Mouse (Mus musculus): Measurements from ENCODE around the gene Ostc. TPM values are rescaled to one million over a fixed set of nuclear protein-coding genes. Genes with fewer than 3 reads are reported as not detected.

Ostc gene
- polyA plus RNA-seq, 1 experiment from 2014 or later, result 200 TPM

DNA sequence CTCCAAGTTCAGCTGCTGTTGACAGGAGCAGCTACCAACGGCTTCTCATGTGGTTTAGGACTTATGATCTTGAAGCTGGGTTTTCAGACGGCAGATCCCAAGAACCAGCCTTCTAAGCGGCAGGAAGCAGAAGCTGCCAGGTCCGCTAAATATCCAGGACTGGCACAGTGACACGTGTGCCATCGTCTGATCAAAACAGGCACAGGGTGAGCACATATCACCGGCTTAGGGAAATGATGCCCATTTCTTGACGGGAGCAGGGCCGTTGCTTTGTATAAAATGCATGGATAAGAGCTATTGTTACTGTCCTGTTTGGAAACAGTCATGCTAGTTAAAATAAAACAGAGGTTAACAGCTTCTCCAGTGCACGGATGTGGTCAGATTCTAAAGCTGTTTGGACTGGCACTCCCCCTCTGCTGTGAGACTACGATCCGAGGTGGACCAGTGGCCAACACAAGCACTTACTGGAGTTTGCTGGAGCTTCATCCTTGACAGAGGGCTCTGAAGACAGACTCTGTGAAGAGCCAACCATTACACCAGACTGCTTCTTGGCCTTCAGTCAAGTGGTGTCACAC lies 17.6 kb downstream of the Ostc start:
- no peak for ATAC-seq
- peak overlapping the region; percentile 28 for H3K4me3 ChIP-seq (ENCODE audit: low read depth, low read length)
- no peaks in the 10 kb centered on the region for H3K9me3 ChIP-seq (replicated peaks; ENCODE audit: control insufficient read depth, low read length, poor library complexity, severe bottlenecking)
- H3K27me3 ChIP-seq (ENCODE audit: control insufficient read depth, insufficient read depth, low read depth, low read length), result no peaks in the 10 kb centered on the region
- H3K4me2 ChIP-seq (ENCODE audit: low read length), result peak overlapping the region; percentile 55
- H3K36me3 ChIP-seq (ENCODE audit: control insufficient read depth, insufficient read depth, low read length), result peaks cover 4% of the 10 kb centered on the region; the same call in 1 of the 2 replicates
- H3K27ac ChIP-seq (ENCODE audit: low read length), result no peak overlapping the region
- WGBS, result 39% methylated on average over 12 of the region's 12 CpGs
- no peak overlapping the region for H3K9ac ChIP-seq (ENCODE audit: low read depth, low read length)
- 0 out of 2 replicates have a peak, but pooled peaks cover 4% of the 10 kb centered on the region for H3K4me1 ChIP-seq (ENCODE audit: control insufficient read depth, insufficient read depth, low read length)

DNA sequence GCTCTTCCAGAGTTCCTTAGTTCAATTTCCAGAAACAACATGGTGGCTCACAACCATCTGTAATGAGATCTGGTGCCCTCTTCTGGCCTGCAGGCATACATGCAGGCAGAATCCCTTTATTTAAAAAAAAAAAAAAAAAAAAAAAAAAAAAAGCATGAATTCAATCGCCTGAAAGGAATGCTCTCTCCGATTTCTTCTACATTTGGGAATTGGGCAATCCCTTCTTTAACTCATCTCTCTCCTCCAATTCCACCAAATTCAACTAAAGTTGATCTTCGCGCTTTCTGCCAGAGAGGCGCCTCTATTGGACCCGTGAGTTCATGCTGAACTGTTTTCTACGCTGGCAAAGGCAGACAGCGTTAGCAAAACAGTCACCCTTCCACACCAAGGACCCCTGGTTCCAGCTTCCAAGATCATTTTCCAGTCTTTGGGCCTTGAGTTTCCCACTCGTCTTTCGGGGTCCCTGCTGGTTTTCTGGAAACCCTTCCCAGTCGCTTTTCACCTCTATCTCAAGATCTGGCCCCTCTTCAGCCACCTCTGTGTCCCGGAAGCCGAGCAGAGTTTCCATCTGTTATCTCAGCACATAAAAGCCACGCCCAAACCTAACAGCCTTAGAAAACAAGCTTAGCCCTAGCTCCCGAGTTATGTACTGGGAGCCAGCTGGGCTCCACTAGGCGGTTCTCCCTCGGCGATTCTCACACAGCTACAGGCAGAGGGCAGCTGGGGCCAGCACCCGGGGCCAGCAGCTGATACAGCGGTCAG lies 18.2 kb downstream of the Ostc start:
- Histone ChIP-seq H3K9me3 (replicated peaks; ENCODE audit: control insufficient read depth, low read length, poor library complexity, severe bottlenecking) (no peaks in the 10 kb centered on the region), H3K27ac (ENCODE audit: low read length) (no peak overlapping the region), H3K27me3 (ENCODE audit: control insufficient read depth, insufficient read depth, low read depth, low read length) (no peaks in the 10 kb centered on the region), H3K4me3 (ENCODE audit: low read depth, low read length) (peak overlapping the region; percentile 28), H3K9ac (ENCODE audit: low read depth, low read length) (peak overlapping the region; percentile 42), H3K4me2 (ENCODE audit: low read length) (peak overlapping the region; percentile 55), H3K4me1 (ENCODE audit: control insufficient read depth, insufficient read depth, low read length) (0 out of 2 replicates have a peak, but pooled peaks cover 4% of the 10 kb centered on the region), H3K36me3 (ENCODE audit: control insufficient read depth, insufficient read depth, low read length) (peaks cover 4% of the 10 kb centered on the region; the same call in 1 of the 2 replicates)
- 15% methylated on average over 20 of the region's 20 CpGs for WGBS
- ATAC-seq, result no peak; the same call in 1 of the 2 replicates

DNA sequence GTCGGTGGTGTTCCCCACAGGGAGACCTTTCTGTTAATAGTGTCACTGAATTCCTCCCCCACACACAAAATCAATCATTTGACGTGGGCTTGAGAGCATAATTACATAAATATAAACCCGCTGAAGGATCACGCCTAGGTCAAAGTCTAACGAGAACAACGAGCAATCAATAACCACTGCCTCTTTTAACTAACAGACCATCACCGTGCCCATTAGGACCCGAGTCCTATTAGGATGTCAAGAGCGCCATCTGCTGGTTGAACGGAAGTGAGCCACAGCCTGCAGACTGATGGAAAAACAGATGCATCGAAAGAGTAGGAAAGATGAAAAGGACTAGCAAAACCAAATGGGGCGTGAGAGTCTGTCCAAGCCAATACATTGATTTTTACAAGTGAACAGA lies 19.6 kb downstream of the Ostc start:
- ATAC-seq, result peak; percentile 75
- Histone ChIP-seq H3K4me3 (ENCODE audit: low read depth, low read length) (no peak overlapping the region), H3K27me3 (ENCODE audit: control insufficient read depth, insufficient read depth, low read depth, low read length) (no peaks in the 10 kb centered on the region), H3K9ac (ENCODE audit: low read depth, low read length) (no peak overlapping the region), H3K36me3 (ENCODE audit: control insufficient read depth, insufficient read depth, low read length) (no peaks in the 10 kb centered on the region), H3K4me1 (ENCODE audit: control insufficient read depth, insufficient read depth, low read length) (0 out of 2 replicates have a peak, but pooled peaks cover 4% of the 10 kb centered on the region), H3K27ac (ENCODE audit: low read length) (no peak overlapping the region), H3K9me3 (replicated peaks; ENCODE audit: control insufficient read depth, low read length, poor library complexity, severe bottlenecking) (no peaks in the 10 kb centered on the region), H3K4me2 (ENCODE audit: low read length) (peak overlapping the region; percentile 33; the same call in 1 of the 2 replicates)
- WGBS, result 19% methylated on average over 12 of the region's 12 CpGs

DNA sequence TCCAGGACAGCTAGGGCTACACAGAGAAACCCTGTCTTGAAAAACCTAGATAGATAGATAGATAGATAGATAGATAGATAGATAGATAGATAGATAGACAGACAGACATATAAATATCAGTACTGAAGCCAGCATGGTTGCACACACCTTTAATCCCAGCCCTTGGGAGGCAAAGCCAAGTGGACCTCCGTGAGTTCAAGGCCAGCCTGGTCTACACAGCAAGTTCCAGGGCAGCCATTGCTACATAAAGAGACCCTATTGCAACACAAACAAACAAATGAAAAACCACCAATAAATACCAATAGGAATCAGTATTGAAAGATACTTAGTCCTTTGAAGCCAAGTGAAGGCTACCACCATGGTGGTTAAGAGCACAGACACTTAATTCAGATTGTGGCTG lies 22.2 kb downstream of the Ostc start:
- WGBS, result 93% methylated on average over 1 of the region's 1 CpGs
- H3K9ac ChIP-seq (ENCODE audit: low read depth, low read length), result no peak overlapping the region

DNA sequence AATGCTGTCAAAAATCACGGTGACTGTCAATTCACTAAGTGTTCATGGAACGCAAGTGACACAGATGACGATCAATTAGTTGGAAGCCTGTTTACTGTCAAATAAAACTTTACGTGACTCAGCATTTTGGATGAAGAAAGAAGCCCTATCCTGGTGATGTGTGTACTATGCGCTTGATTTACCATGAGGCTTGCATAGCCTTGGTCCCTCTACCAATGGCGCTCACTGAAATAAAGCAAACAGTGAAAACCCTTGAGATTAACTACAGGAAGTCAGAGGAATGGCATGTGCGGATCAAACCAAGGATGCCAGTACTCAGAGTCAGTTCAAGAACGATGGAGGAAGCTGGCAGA lies 24.3 kb downstream of the Ostc start:
- Histone ChIP-seq H3K27ac (ENCODE audit: low read length) (no peak overlapping the region), H3K27me3 (ENCODE audit: control insufficient read depth, insufficient read depth, low read depth, low read length) (no peaks in the 10 kb centered on the region), H3K9ac (ENCODE audit: low read depth, low read length) (no peak overlapping the region), H3K36me3 (ENCODE audit: control insufficient read depth, insufficient read depth, low read length) (no peaks in the 10 kb centered on the region), H3K4me1 (ENCODE audit: control insufficient read depth, insufficient read depth, low read length) (no peaks in the 10 kb centered on the region), H3K9me3 (replicated peaks; ENCODE audit: control insufficient read depth, low read length, poor library complexity, severe bottlenecking) (no peaks in the 10 kb centered on the region), H3K4me2 (ENCODE audit: low read length) (no peak overlapping the region), H3K4me3 (ENCODE audit: low read depth, low read length) (no peak overlapping the region)
- ATAC-seq, result no peak
- WGBS, result 91% methylated on average over 8 of the region's 8 CpGs

More for the DNA sequence above, 22.2 kb downstream of the Ostc start:
- H3K4me3 ChIP-seq (ENCODE audit: low read depth, low read length), result no peak overlapping the region
- H3K27ac ChIP-seq (ENCODE audit: low read length), result no peak overlapping the region
- no peaks in the 10 kb centered on the region for H3K9me3 ChIP-seq (replicated peaks; ENCODE audit: control insufficient read depth, low read length, poor library complexity, severe bottlenecking)
- no peaks in the 10 kb centered on the region for H3K27me3 ChIP-seq (ENCODE audit: control insufficient read depth, insufficient read depth, low read depth, low read length)
- no peak overlapping the region for H3K4me2 ChIP-seq (ENCODE audit: low read length)
- H3K4me1 ChIP-seq (ENCODE audit: control insufficient read depth, insufficient read depth, low read length), result 0 out of 2 replicates have a peak, but pooled peaks cover 4% of the 10 kb centered on the region
- ATAC-seq, result no peak
- H3K36me3 ChIP-seq (ENCODE audit: control insufficient read depth, insufficient read depth, low read length), result no peaks in the 10 kb centered on the region

DNA sequence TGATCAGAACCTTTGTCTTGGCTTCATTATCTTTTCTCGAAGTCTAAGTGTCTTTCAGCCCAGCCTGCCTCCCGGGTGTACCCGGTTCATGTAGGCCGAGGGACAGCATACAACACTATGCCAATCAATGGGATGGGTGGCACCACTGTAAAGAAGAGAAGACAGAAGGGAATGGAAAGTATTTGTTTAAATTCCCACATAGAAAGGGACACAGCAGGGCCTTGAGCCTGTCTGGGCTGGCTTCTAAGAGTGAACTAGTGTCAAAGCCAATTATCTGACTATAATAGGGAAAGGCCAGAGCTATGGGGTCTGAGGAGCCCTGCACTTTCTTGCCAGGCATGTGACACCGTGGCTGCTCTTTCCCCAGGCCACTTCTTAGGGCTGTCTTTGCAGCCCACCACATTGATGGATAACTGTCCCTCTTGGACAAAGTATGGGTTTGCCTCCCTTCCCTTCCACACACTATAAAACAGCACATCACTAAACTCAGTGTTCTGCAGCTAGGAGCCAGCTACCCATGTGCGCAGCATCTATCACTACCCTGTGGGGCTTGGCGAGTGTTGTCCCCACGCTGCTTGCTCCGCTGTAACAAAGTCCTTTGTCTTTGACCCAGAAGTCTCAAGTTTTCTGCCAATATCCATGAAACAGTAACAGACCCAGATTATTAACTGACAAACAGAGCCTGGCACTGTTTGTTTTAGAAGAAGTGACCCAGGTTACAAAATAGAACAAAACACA lies 24.8 kb downstream of the Ostc start:
- no peak overlapping the region for H3K9ac ChIP-seq (ENCODE audit: low read depth, low read length)
- no peaks in the 10 kb centered on the region for H3K27me3 ChIP-seq (ENCODE audit: control insufficient read depth, insufficient read depth, low read depth, low read length)
- H3K4me2 ChIP-seq (ENCODE audit: low read length), result no peak overlapping the region
- no peaks in the 10 kb centered on the region for H3K4me1 ChIP-seq (ENCODE audit: control insufficient read depth, insufficient read depth, low read length)
- H3K4me3 ChIP-seq (ENCODE audit: low read depth, low read length), result no peak overlapping the region
- ATAC-seq, result no peak
- no peak overlapping the region for H3K27ac ChIP-seq (ENCODE audit: low read length)
- no peaks in the 10 kb centered on the region for H3K9me3 ChIP-seq (replicated peaks; ENCODE audit: control insufficient read depth, low read length, poor library complexity, severe bottlenecking)
- H3K36me3 ChIP-seq (ENCODE audit: control insufficient read depth, insufficient read depth, low read length), result no peaks in the 10 kb centered on the region
- 73% methylated on average over 9 of the region's 9 CpGs for WGBS

DNA sequence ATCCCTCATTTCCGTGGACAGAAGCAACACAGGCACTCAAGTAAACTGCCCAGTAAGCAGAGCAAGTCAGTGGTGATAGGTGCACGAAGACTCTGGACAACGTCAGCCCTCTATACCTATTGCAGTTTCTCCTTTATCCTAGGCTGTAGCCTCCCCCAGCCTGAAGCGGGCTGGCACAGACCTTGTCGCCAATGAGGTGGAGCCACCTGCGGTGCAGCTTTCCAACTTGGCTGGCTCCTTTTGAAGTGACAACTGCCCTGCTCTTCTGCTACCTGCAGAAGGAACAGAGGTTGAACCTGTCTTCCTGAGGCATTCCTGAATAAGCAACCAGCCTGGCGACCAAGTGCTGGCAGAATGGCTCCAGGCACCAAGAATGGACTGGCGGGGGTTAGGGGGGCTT lies 25.4 kb downstream of the Ostc start:
- no peak overlapping the region for H3K4me2 ChIP-seq (ENCODE audit: low read length)
- 74% methylated on average over 8 of the region's 8 CpGs for WGBS
- H3K36me3 ChIP-seq (ENCODE audit: control insufficient read depth, insufficient read depth, low read length), result no peaks in the 10 kb centered on the region
- no peak overlapping the region for H3K4me3 ChIP-seq (ENCODE audit: low read depth, low read length)
- H3K9me3 ChIP-seq (replicated peaks; ENCODE audit: control insufficient read depth, low read length, poor library complexity, severe bottlenecking), result no peaks in the 10 kb centered on the region
- no peak overlapping the region for H3K9ac ChIP-seq (ENCODE audit: low read depth, low read length)
- no peak overlapping the region for H3K27ac ChIP-seq (ENCODE audit: low read length)
- H3K27me3 ChIP-seq (ENCODE audit: control insufficient read depth, insufficient read depth, low read depth, low read length), result no peaks in the 10 kb centered on the region
- no peak for ATAC-seq
- no peaks in the 10 kb centered on the region for H3K4me1 ChIP-seq (ENCODE audit: control insufficient read depth, insufficient read depth, low read length)

DNA sequence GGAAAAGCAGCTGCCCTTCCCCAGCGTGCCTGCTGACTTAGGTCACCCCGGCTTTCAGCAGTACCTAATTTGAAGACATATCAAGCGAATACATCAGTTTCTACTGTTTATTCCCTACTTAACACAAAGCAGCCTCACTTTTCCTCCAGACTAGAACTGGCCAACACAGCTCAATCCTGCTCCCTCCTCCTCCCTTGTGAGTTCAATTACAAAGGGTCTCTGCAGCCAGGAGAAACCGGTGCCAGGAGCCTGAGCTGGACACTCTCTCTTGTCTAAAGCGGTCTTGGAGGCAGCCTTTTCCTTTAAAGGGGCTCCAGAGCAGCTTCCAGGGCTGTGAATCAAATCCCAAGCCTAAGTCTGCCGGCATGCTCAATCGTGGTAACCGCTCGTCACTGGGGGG lies 27.1 kb downstream of the Ostc start:
- no peaks in the 10 kb centered on the region for H3K36me3 ChIP-seq (ENCODE audit: control insufficient read depth, insufficient read depth, low read length)
- no peak for ATAC-seq
- H3K9me3 ChIP-seq (replicated peaks; ENCODE audit: control insufficient read depth, low read length, poor library complexity, severe bottlenecking), result no peaks in the 10 kb centered on the region
- H3K27ac ChIP-seq (ENCODE audit: low read length), result no peak overlapping the region
- H3K4me2 ChIP-seq (ENCODE audit: low read length), result no peak overlapping the region
- no peaks in the 10 kb centered on the region for H3K4me1 ChIP-seq (ENCODE audit: control insufficient read depth, insufficient read depth, low read length)
- H3K27me3 ChIP-seq (ENCODE audit: control insufficient read depth, insufficient read depth, low read depth, low read length), result no peaks in the 10 kb centered on the region
- WGBS, result 88% methylated on average over 9 of the region's 9 CpGs
- H3K9ac ChIP-seq (ENCODE audit: low read depth, low read length), result no peak overlapping the region
- H3K4me3 ChIP-seq (ENCODE audit: low read depth, low read length), result no peak overlapping the region

DNA sequence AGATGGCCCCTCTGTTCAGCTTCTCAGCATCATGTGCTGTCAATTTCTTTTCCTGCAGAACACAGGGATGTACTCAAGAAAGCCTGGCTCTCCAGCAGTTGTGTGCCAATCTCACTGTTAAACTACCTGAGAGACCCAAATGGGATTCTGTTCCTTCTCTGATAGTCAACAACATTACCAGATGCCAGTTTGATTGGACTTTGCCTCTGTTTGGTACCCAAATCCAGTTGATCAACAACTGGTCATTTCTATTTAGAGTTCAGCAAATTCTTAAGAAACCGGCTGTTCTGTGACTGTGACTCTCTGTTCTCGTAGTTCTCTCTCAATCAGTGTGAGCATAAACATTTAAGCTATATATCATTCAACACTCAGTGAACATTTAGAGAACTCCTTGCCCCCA lies 28.0 kb downstream of the Ostc start:
- no peaks in the 10 kb centered on the region for H3K27me3 ChIP-seq (ENCODE audit: control insufficient read depth, insufficient read depth, low read depth, low read length)
- WGBS, result 95% methylated on average over 2 of the region's 2 CpGs
- no peak overlapping the region for H3K4me2 ChIP-seq (ENCODE audit: low read length)
- no peaks in the 10 kb centered on the region for H3K9me3 ChIP-seq (replicated peaks; ENCODE audit: control insufficient read depth, low read length, poor library complexity, severe bottlenecking)
- H3K4me1 ChIP-seq (ENCODE audit: control insufficient read depth, insufficient read depth, low read length), result no peaks in the 10 kb centered on the region
- H3K27ac ChIP-seq (ENCODE audit: low read length), result no peak overlapping the region
- no peak overlapping the region for H3K9ac ChIP-seq (ENCODE audit: low read depth, low read length)
- ATAC-seq, result no peak
- H3K36me3 ChIP-seq (ENCODE audit: control insufficient read depth, insufficient read depth, low read length), result no peaks in the 10 kb centered on the region
- H3K4me3 ChIP-seq (ENCODE audit: low read depth, low read length), result no peak overlapping the region
